Mouse (Mus musculus) Patski (cell line): ENCODE measurements around the gene Thnsl1. TPM values are rescaled to one million over a fixed set of nuclear protein-coding genes. Genes with fewer than 3 reads are reported as not detected.
"Not testable (repeated sequence)": the region's sequence is repeated elsewhere in the genome, so short reads cannot be mapped to it uniquely, and the experiment has no call there.

Source experiments
- ATAC-seq: fragments of 100-300 bp; one replicate; pipeline ENCODE4 v1.8.0; 2021
- CTCF ChIA-PET: fragments of 350-600 bp; sonication (Branson Sonifier 250); formaldehyde crosslinking; loops from one replicate; lab custom pipeline; 2022; ENCODE audit warnings: inconsistent platforms; lab: Charles Lee
- POLR2A ChIA-PET: fragments of 350-600 bp; sonication (Branson Sonifier 250); formaldehyde crosslinking; loops from one replicate; lab custom pipeline; 2022; ENCODE audit warnings: antibody characterized with exemption, inconsistent platforms; lab: Charles Lee
- DNase-seq: peaks from one replicate; pipeline ENCODE4 v3.0.0-alpha.2; 2011; ENCODE audit warnings: low read depth, low spot score
- H3K27me3 ChIP-seq: fragments of 371-371 bp; one replicate; pipeline ENCODE4 v1.5.1; 2021
- CTCF ChIP-seq: fragments of 100-300 bp; IDR thresholded peaks from one replicate; pipeline ENCODE4 v1.5.1; 2021
- in situ Hi-C: fragments of 300-500 bp; cut with MboI; formaldehyde crosslinking; loops from 3 replicates; pipeline ENCODE4 v1.11.1; 2018; ENCODE audit warnings: low pct_unique_long_range_greater_than_20kb, mixed read lengths
- polyA plus RNA-seq: library from polyadenylated mRNA; unstranded; gene quantifications from one replicate; pipeline ENCODE4 v1.2.3, GENCODE M21; 2021

Thnsl1 gene
- polyA plus RNA-seq, 1 experiment from 2014 or later, result 10.0 TPM

DNA sequence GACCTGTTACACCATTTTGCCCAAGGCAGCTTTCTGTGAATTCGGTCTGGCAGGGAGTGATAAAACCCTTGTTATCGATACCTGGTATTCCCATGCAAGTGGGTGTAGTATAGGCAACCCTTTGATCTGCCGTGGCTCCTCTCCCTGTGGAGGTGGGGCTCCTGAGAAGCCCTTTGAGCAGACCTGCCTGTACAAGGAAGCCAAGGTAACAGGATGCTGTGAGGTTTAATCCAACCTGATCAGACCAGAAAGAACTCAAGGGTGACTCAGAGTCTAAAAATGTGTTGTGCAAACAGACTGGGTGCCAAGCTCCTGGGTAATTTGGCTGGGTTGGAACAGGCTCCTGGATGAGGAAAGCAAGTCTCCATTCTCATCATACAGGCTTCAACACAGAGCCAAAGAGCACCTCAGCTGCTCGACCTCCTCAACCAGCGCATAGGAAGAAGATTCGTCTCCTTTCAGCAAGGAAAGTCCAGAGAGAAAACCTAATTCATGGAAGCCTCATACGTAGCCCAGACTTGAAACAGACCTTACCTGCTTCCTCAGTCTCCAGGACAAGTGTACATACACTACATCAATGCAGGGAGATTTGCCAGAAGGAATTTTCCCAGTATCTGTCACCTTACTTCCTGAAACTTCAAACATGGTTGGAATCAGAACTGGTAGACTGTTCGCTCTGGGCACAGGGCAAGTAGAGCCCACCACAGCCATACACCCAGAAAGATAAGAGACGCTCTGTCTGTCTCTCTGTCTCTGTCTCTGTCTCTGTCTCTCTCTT is 29.5 kb downstream of the Thnsl1 start:
- TF ChIP-seq CTCF, result no peak
- DNase-seq, result peak; percentile 71
- ATAC-seq, result peak; percentile 68

DNA sequence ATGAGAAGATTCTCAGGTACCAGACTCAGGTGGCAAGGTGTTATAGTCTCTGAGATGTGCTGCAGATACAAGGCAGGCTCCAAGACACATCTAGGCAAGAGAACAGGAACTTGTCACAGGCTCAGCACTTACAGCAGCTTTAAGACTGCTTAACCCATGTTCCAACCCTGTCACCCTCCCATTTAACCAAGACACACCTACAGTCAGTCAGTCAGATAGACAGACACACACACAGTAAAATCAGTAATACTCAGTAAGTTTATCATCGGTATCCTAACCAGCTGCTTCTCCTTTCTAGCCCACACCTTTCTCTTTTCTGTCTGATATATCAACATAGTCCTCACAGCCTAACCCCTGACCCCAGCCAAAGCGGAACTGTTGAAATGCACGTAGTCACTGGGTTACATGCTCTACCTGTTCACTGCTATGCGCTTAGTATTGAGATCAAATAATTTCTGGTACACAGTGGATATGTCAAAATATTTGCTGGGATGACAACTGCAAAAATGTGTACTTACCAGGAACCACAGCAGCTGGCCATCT is 30.4 kb downstream of the Thnsl1 start:
- ATAC-seq, result no peak
- in situ Hi-C loops, result no loop called here

More for the DNA sequence above, 29.5 kb downstream of the Thnsl1 start:
- H3K27me3 ChIP-seq, result no peaks in the 10 kb centered on the region
- in situ Hi-C loops, result no loop called here
- ChIA-PET CTCF (interaction anchor here (0.9 to 1.5 kb wide), 4 partner anchors 11 to 27 kb away, joined by 3 to 5 read pairs (median 4); no protein-coding TSS in a partner anchor), POLR2A (no interaction called here)

DNA sequence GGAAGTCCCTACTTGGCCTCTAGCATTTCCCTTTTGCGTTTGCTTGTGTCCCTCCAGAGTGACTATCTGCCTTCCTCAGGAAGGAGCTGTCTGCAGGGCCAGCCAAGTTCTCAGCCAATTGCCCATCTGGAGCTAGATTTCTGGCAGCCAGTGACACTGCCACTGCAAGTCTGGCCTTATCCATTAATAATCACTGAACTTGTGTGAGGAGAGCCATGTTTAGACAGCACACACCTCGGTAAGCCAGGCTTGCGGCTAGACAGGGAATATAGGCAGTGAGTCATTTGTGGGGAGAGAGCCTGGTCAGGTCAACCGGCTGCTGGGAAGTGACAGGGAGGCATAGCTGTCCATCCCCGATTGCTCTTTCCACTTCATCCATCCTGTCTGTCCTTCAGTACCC is 31.3 kb downstream of the Thnsl1 start:
- in situ Hi-C loops, result no loop called here
- no peak for DNase-seq
- peak; percentile 88 for ATAC-seq
- CTCF ChIA-PET, result interaction anchor here (1.2 to 1.3 kb wide), 2 partner anchors 23 to 24 kb away, joined by 3 read pairs; no protein-coding TSS in a partner anchor
- H3K27me3 ChIP-seq, result no peaks in the 10 kb centered on the region
- TF ChIP-seq CTCF, result no peak
- POLR2A ChIA-PET, result interaction anchor here (1.3 kb wide), 1 partner anchor 34 kb away, joined by 3 read pairs; no protein-coding TSS in a partner anchor

More for the DNA sequence above, 30.4 kb downstream of the Thnsl1 start:
- no peak for DNase-seq
- H3K27me3 ChIP-seq, result no peaks in the 10 kb centered on the region
- POLR2A ChIA-PET, result no interaction called here
- CTCF ChIA-PET, result interaction anchor here (0.9 to 1.5 kb wide), 3 partner anchors 10 to 25 kb away, joined by 3 to 5 read pairs (median 3); no protein-coding TSS in a partner anchor
- TF ChIP-seq CTCF, result no peak

DNA sequence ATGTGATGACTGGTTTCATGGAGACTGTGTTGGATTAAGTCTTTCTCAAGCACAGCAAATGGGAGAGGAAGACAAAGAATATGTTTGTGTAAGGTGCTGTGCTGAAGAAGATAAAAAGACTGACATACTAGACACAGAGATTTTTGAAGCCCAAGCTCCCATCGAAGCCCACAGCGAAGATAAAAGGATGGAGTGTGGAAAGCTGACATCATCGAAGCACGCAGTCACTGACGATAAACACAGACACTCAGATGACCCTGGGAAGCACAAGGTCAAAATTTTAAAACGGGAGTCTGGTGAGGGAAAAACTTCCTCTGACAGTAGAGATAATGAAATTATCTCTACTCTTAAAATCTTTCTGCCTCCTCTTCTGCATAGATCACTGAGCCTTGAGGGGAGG is 38.6 kb downstream of the Thnsl1 start:
- in situ Hi-C loops, DNase-seq, H3K27me3 ChIP-seq, ATAC-seq, POLR2A ChIA-PET, CTCF ChIA-PET: not testable (repeated sequence)

DNA sequence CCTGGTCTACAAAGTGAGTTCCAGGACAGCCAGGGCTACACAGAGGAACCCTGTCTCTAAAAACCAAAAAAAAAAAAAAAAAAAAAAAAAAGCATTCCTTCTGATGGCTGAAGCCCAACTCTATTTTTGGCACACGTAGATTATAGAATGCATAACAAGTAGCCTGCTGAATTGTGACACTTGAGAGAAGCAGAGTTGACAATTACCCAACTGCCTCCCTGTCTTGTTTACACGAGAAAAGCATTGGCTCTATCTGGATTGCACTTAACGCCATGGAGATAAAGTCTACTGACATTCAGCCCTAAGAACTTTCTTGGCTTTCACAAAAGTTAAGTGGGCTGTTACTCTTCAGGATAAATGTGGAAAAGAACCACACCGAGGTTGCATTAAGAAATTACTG is 39.5 kb downstream of the Thnsl1 start:
- CTCF ChIA-PET, result no interaction called here

DNA sequence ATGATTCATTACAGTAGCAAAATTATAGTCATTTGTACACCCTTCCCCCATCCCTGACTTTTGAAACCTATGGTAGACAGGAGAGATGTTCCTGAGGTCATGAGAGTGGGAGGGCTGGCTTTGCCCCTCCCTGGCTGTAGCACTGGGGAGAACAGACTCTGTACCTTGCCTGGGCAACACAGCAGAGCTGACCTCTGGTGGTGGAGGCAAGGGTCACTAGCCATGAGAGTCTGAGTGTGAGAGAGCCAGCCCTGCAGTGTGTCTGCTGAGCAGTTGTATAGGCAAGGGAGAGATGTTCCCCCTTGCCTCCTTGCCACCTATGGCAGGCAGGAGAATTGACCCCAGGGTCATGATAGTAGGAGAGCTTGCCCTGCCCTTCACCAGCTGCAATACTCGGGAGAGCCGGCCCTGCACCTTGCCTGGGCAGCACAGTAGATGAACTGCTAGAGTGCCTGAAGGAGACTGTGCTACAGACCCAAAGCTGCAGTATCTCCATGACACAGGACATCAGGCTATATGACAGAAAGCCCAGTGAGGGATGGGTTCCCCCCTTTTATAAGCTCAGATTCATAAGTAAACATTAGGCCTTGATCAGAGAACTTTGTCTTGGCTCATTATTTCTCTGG is 40.1 kb downstream of the Thnsl1 start:
- no peak for TF ChIP-seq CTCF
- CTCF ChIA-PET, result interaction anchor here (0.9 kb wide), 1 partner anchor 10 kb away, joined by 3 read pairs; no protein-coding TSS in a partner anchor
- H3K27me3 ChIP-seq, result no peaks in the 10 kb centered on the region
- in situ Hi-C loops, result no loop called here
- DNase-seq (no peak), ATAC-seq (no peak)
- POLR2A ChIA-PET, result no interaction called here

More for the DNA sequence above, 39.5 kb downstream of the Thnsl1 start:
- TF ChIP-seq CTCF, result no peak
- DNase-seq, result no peak
- H3K27me3 ChIP-seq, result no peaks in the 10 kb centered on the region
- in situ Hi-C loops, result no loop called here
- no peak for ATAC-seq
- POLR2A ChIA-PET, result no interaction called here

DNA sequence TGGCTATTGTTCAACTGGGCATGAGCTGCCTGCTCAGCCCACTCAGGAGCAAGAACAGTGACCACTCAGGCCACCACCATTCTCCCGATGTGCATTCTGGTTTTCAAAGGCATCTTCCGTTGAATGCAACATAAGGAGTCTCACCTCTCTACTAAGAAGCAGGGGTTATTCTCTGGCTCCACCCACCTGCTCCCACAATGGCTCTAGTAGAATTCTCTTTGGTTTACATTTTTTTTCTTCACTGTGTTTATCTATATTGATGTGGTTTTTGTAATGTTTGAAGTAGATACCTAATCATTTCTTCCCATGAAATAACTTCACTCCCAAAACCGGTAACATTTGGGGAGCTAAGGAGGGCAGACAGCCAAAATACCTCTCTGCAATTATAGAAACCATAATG is 48.1 kb downstream of the Thnsl1 start:
- H3K27me3 ChIP-seq, result no peaks in the 10 kb centered on the region
- DNase-seq (no peak), ATAC-seq (no peak)
- ChIA-PET POLR2A (no interaction called here), CTCF (interaction anchor here (1.1 kb wide), 1 partner anchor 40 kb away, joined by 4 read pairs; no protein-coding TSS in a partner anchor)
- in situ Hi-C loops, result no loop called here
- no peak for TF ChIP-seq CTCF

DNA sequence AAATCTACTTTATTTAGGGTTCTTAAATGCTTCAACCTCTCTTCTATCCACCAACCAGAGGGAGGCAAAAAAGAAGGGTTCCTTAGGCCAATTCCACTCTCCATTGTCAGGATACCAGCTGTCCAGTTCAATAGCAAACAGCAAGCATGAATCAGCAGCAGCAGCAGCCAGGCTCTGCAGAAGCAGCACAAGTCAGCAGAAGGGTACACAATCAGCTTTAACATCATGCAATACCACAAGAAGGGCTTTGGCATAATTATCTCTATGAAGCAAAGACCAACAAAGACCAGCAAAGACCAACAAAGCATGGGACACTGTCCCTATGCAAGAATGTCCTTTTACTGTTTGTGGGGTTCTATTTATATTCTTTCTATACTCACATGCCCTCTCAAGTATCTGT is 48.8 kb downstream of the Thnsl1 start:
- ATAC-seq (no peak), DNase-seq (no peak)
- no peak for TF ChIP-seq CTCF
- in situ Hi-C loops, result no loop called here
- ChIA-PET POLR2A (no interaction called here), CTCF (interaction anchor here (1.1 kb wide), 1 partner anchor 40 kb away, joined by 4 read pairs; no protein-coding TSS in a partner anchor)
- no peaks in the 10 kb centered on the region for H3K27me3 ChIP-seq

DNA sequence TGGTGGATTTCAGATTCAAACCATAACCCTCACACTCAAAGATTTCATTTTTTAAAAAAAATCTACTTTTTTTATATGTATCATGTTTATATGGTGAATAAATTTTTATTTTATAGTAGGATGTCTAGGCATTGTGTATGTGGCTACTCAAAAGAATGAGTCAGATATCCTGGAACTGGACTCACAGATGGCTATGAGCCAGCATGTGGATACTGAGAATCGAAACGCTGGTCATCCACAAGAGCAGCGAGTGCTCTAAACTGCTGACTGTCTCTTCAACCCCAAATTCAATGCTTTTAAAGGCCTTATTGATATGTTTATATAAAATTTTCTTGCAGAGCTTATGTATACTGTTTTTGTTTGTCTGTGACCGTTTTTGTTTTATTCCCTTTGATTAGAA is 52.8 kb downstream of the Thnsl1 start:
- DNase-seq, result no peak
- CTCF ChIA-PET, result interaction anchor here (1.6 kb wide), 1 partner anchor 27 kb away, joined by 5 read pairs; no protein-coding TSS in a partner anchor

DNA sequence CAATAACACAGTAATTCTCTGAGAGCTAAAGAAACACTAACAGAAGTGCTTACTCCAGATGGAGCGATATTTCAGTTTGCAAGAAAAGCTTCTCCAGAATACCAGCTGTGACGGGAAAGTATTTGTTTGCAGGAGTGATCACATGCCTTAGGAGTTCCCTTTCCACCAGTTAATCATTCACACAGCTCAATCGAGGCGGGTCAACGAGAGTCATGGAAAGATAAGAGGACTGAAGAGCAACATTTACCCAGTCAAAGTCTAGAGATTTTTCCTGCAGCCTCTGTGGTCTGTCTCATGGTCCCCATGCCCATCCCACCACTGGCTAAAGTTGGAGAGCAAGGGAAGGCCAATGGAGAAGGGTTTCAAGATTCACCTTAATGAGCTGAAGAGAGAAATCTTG is 53.6 kb downstream of the Thnsl1 start:
- H3K27me3 ChIP-seq, result no peaks in the 10 kb centered on the region
- DNase-seq (no peak), ATAC-seq (no peak)
- in situ Hi-C loops, result loop anchor here (5.0 kb wide), 2 partner anchors 47 to 362 kb away; no protein-coding TSS in a partner anchor
- TF ChIP-seq CTCF, result no peak
- CTCF ChIA-PET, result interaction anchor here (0.7 to 1.7 kb wide), 5 partner anchors 23 to 287 kb away, joined by 3 to 5 read pairs (median 5); no protein-coding TSS in a partner anchor
- POLR2A ChIA-PET, result no interaction called here

More for the DNA sequence above, 52.8 kb downstream of the Thnsl1 start:
- in situ Hi-C loops, result loop anchor here (5.0 kb wide), 2 partner anchors 46 to 361 kb away; no protein-coding TSS in a partner anchor
- no peak for ATAC-seq
- POLR2A ChIA-PET, result no interaction called here
- H3K27me3 ChIP-seq, result no peaks in the 10 kb centered on the region
- TF ChIP-seq CTCF, result no peak
